Comparison of ENCODE assay signal across 8 mouse cellular contexts in the genomic region with DNA sequence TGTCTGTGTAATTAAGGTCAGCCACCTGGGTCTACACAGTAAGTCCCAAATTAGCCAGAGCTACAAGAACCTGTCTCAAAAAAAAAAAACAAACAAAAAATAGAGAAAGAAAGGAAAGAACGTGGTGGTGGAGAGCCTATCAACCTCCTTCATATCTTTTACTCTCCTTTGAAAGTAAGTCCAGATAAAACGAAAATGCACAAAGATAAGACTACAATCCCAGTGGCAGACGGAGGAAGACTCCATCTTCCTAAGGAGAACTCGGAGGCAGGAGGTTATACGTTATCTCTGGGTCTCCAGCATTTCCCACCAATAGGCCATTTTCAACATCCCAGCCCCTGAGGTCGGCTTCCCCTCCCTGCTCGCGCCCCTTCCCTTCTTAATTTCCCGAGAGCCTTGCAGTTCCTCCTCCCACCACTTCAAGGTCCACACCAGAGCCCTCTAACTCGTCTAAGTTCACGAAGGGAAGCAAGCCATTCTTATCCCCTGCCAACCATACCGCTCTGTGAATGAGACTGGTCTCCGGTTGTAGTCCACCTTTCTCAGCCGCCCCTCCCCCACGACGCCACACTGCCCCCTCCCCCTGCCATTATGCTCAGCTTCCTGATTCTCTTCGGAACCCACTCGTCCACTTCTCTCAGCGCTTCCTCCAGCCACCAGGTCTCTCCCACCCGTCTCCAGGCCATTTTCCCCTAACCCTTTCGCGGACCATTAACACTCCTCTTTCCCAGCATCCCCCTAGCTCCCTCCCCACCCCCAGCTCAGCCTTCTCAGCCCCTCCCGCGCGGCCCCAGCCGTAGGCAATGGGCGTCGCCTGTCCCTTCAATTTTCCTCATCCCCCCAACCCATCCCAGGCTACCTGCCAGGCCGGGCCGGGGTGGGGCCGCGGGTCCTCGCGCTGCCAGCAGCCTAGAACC. TPM values are rescaled to one million over a fixed set of nuclear protein-coding genes. Genes with fewer than 3 reads are reported as not detected.
DNase-seq lines count a peak whose midpoint lies in the region; ATAC-seq and TF ChIP-seq lines count a peak whose summit lies in the region.

No protein-coding gene starts in this region.

- H3K27me3 ChIP-seq in heart, adult 2 months (ENCODE audit: control insufficient read depth, insufficient read depth, low read length), result no peaks in the 10 kb centered on the region
- no peaks in the 10 kb centered on the region for H3K27me3 ChIP-seq in forebrain, embryonic 10.5 days (ENCODE audit: poor library complexity, severe bottlenecking)
- H3K27me3 ChIP-seq in hindbrain, embryonic 15.5 days, result no peaks in the 10 kb centered on the region
- no peaks in the 10 kb centered on the region for H3K27me3 ChIP-seq in liver, embryonic 13.5 days

- ATAC-seq in hindbrain, embryonic 15.5 days (ENCODE audit: low FRiP score, low read depth), result peak; percentile 6
- peak; percentile 1; the same call in 1 of the 2 replicates for ATAC-seq in liver, embryonic 13.5 days (ENCODE audit: low read depth)

- H3K9me3 ChIP-seq in forebrain, embryonic 10.5 days, result no peaks in the 10 kb centered on the region
- H3K9me3 ChIP-seq in hindbrain, embryonic 15.5 days, result no peaks in the 10 kb centered on the region
- H3K9me3 ChIP-seq in liver, embryonic 13.5 days (replicated peaks), result no peaks in the 10 kb centered on the region

- no peaks in the 10 kb centered on the region for H3K79me2 ChIP-seq in heart, adult 2 months (replicated peaks; ENCODE audit: control insufficient read depth, insufficient read depth, low read length)

- 1% methylated on average over 33 of the region's 34 CpGs for WGBS in heart, adult 2 months
- WGBS in forebrain, embryonic 10.5 days, result 2% methylated on average over 34 of the region's 34 CpGs
- 1% methylated on average over 33 of the region's 34 CpGs for WGBS in hindbrain, embryonic 15.5 days
- 1% methylated on average over 34 of the region's 34 CpGs for WGBS in liver, embryonic 13.5 days (ENCODE audit: insufficient replicate concordance)

- no peak for TF ChIP-seq EP300 in heart, adult 2 months (IDR thresholded peaks at IDR 0.05; ENCODE audit: insufficient read depth, low read depth, low read length)

- peak; percentile 61 for TF ChIP-seq CTCF in heart, adult 2 months (IDR thresholded peaks at IDR 0.05)

- no peaks in the 10 kb centered on the region for H3K36me3 ChIP-seq in heart, adult 2 months (ENCODE audit: control insufficient read depth, insufficient read depth, low read length)
- H3K36me3 ChIP-seq in forebrain, embryonic 10.5 days (replicated peaks), result peaks cover 65% of the 10 kb centered on the region
- peaks cover 46% of the 10 kb centered on the region for H3K36me3 ChIP-seq in hindbrain, embryonic 15.5 days
- H3K36me3 ChIP-seq in liver, embryonic 13.5 days, result peaks cover 61% of the 10 kb centered on the region

- H3K27ac ChIP-seq in heart, adult 2 months, result peak overlapping the region; percentile 95
- H3K27ac ChIP-seq in forebrain, embryonic 10.5 days, result peak overlapping the region; percentile 91
- peak overlapping the region; percentile 93 for H3K27ac ChIP-seq in hindbrain, embryonic 15.5 days (replicated peaks)
- peak overlapping the region; percentile 90 for H3K27ac ChIP-seq in liver, embryonic 13.5 days

- H3K4me3 ChIP-seq in heart, adult 2 months, result peak overlapping the region; percentile 95
- peak overlapping the region; percentile 93 for H3K4me3 ChIP-seq in forebrain, embryonic 10.5 days
- H3K4me3 ChIP-seq in hindbrain, embryonic 15.5 days, result peak overlapping the region; percentile 83
- H3K4me3 ChIP-seq in liver, embryonic 13.5 days (replicated peaks), result peak overlapping the region; percentile 92

- no peak for DNase-seq in heart, adult 2 months
- DNase-seq in heart, adult 11 months, result no peak
- peak; percentile 75 for DNase-seq in MN1 (ENCODE audit: low spot score)
- no peak for DNase-seq in forebrain, embryonic 10.5 days (ENCODE audit: extremely low spot score, low spot score)
- peak; percentile 33 for DNase-seq in liver, embryonic 13.5 days
- DNase-seq in naive thymus-derived CD4-positive, alpha-beta T cell, adult 2 months (ENCODE audit: low read depth), result peak; percentile 62
- DNase-seq in thymus, postnatal 25 days, result peak; percentile 43

- H3K4me1 ChIP-seq in heart, adult 2 months (ENCODE audit: control insufficient read depth, insufficient read depth, low read length), result peaks cover 8% of the 10 kb centered on the region
- peaks cover 47% of the 10 kb centered on the region for H3K4me1 ChIP-seq in forebrain, embryonic 10.5 days
- H3K4me1 ChIP-seq in hindbrain, embryonic 15.5 days (replicated peaks), result peaks cover 31% of the 10 kb centered on the region
- H3K4me1 ChIP-seq in liver, embryonic 13.5 days (replicated peaks), result peaks cover 39% of the 10 kb centered on the region

- H3K9ac ChIP-seq in heart, adult 2 months (ENCODE audit: low read depth, low read length), result peak overlapping the region; percentile 81
- peak overlapping the region; percentile 79 for H3K9ac ChIP-seq in hindbrain, embryonic 15.5 days
- peak overlapping the region; percentile 90 for H3K9ac ChIP-seq in liver, embryonic 13.5 days

- no peak for TF ChIP-seq POLR2A in heart, adult 2 months (IDR thresholded peaks at IDR 0.05; ENCODE audit: insufficient read depth, low read depth, low read length)

- intact Hi-C loops in heart, adult 2 months (cut with DNase I), result loop anchor here (2.0 kb wide), 2 partner anchors 17 to 33 kb away; no protein-coding TSS in a partner anchor

- peak overlapping the region; percentile 81 for H3K4me2 ChIP-seq in hindbrain, embryonic 15.5 days
- H3K4me2 ChIP-seq in liver, embryonic 13.5 days, result peak overlapping the region; percentile 98

RNA-seq across cellular contexts. Expression of a gene that starts 0.6 kb away (rescaled TPM):
- total RNA-seq in heart, adult 2 months (2021), result 10 to 100 TPM; 57.3 to 68.9 TPM
- 91.8 and 105 TPM in 2 replicates for polyA plus RNA-seq in heart, adult 2 months (2012; rRNA removed)
- 132 and 133 TPM in 2 replicates for polyA plus RNA-seq in forebrain, embryonic 10.5 days (2016; fragmentation: Nextera tagmentation; extraction: Ambion mirVana)
- 168 and 179 TPM in 2 replicates for polyA plus RNA-seq in hindbrain, embryonic 15.5 days (2015; fragmentation: Nextera tagmentation; extraction: Ambion mirVana)
- 73.1 and 75.6 TPM in 2 replicates for polyA plus RNA-seq in liver, embryonic 13.5 days (2015; fragmentation: Nextera tagmentation; extraction: Ambion mirVana)

RNA-seq across cellular contexts. Expression of a gene that starts 1.5 kb away (rescaled TPM):
- 10 to 100 TPM; 45.4 to 50.3 TPM for total RNA-seq in heart, adult 2 months (2021)
- polyA plus RNA-seq in heart, adult 2 months (2012; rRNA removed), result 35.3 and 37.8 TPM in 2 replicates
- polyA plus RNA-seq in forebrain, embryonic 10.5 days (2016; fragmentation: Nextera tagmentation; extraction: Ambion mirVana), result 163 and 165 TPM in 2 replicates
- polyA plus RNA-seq in hindbrain, embryonic 15.5 days (2015; fragmentation: Nextera tagmentation; extraction: Ambion mirVana), result 291 and 302 TPM in 2 replicates
- 65.2 and 67.8 TPM in 2 replicates for polyA plus RNA-seq in liver, embryonic 13.5 days (2015; fragmentation: Nextera tagmentation; extraction: Ambion mirVana)

RNA-seq across cellular contexts. Expression of a gene that starts 5.9 kb away (rescaled TPM):
- 10 to 100 TPM; 10.7 to 11.3 TPM for total RNA-seq in heart, adult 2 months (2021)
- 19.4 and 24.3 TPM in 2 replicates for polyA plus RNA-seq in heart, adult 2 months (2012; rRNA removed)
- polyA plus RNA-seq in forebrain, embryonic 10.5 days (2016; fragmentation: Nextera tagmentation; extraction: Ambion mirVana), result 69.0 and 70.1 TPM in 2 replicates
- 53.0 TPM in 2 replicates for polyA plus RNA-seq in hindbrain, embryonic 15.5 days (2015; fragmentation: Nextera tagmentation; extraction: Ambion mirVana)
- 31.7 and 31.9 TPM in 2 replicates for polyA plus RNA-seq in liver, embryonic 13.5 days (2015; fragmentation: Nextera tagmentation; extraction: Ambion mirVana)

RNA-seq across cellular contexts. Expression of a gene that starts 24.8 kb away (rescaled TPM):
- total RNA-seq in heart, adult 2 months (2021), result 10 to 100 TPM; 28.1 to 32.0 TPM
- 30.8 and 40.6 TPM in 2 replicates for polyA plus RNA-seq in heart, adult 2 months (2012; rRNA removed)
- polyA plus RNA-seq in forebrain, embryonic 10.5 days (2016; fragmentation: Nextera tagmentation; extraction: Ambion mirVana), result 144 and 154 TPM in 2 replicates
- 101 and 109 TPM in 2 replicates for polyA plus RNA-seq in hindbrain, embryonic 15.5 days (2015; fragmentation: Nextera tagmentation; extraction: Ambion mirVana)
- polyA plus RNA-seq in liver, embryonic 13.5 days (2015; fragmentation: Nextera tagmentation; extraction: Ambion mirVana), result 31.2 and 36.0 TPM in 2 replicates

RNA-seq across cellular contexts. Expression of a gene that starts 30.0 kb away (rescaled TPM):
- total RNA-seq in heart, adult 2 months (2021), result 10 to 100 TPM; 16.8 to 18.4 TPM
- polyA plus RNA-seq in heart, adult 2 months (2012; rRNA removed), result 23.4 and 24.7 TPM in 2 replicates
- polyA plus RNA-seq in forebrain, embryonic 10.5 days (2016; fragmentation: Nextera tagmentation; extraction: Ambion mirVana), result 38.0 and 40.9 TPM in 2 replicates
- 38.4 and 43.8 TPM in 2 replicates for polyA plus RNA-seq in hindbrain, embryonic 15.5 days (2015; fragmentation: Nextera tagmentation; extraction: Ambion mirVana)
- polyA plus RNA-seq in liver, embryonic 13.5 days (2015; fragmentation: Nextera tagmentation; extraction: Ambion mirVana), result 10.9 and 12.4 TPM in 2 replicates

Comparison
In these comparisons a context has a peak if more than half of its experiments do, and no peak if none do; other contexts are left out.
1. DNase-seq: peak in MN1 (single experiment), liver, embryonic 13.5 days (single experiment), naive thymus-derived CD4-positive, alpha-beta T cell, adult 2 months (single experiment) and thymus, postnatal 25 days (single experiment); none in heart, adult 2 months (0 of 2), heart, adult 11 months (single experiment) and forebrain, embryonic 10.5 days (single experiment).
2. Peak in every context shown above with its lines, with median percentiles within 50 percentile points of each other: H3K27ac ChIP-seq, H3K4me3 ChIP-seq and H3K9ac ChIP-seq.